Mouse (Mus musculus) hindbrain, embryonic 16.5 days (tissue): Measurements from ENCODE around the gene Zfp366. TPM values are rescaled to one million over a fixed set of nuclear protein-coding genes. Genes with fewer than 3 reads are reported as not detected.

Experiments
- ATAC-seq: fragments of 200-750 bp; cut with Nextera tagmentation; 2 replicates; pipeline ENCODE4 v1.8.0; 2017; ENCODE audit warnings: moderate TSS enrichment, moderate library complexity
- H3K27ac ChIP-seq: fragments of 300-500 bp; sonication (generic); 2 replicates; pipeline ENCODE4 v1.5.1; 2014; ENCODE audit warnings: low read depth, mild to moderate bottlenecking, control low read depth, low read length, moderate library complexity
- H3K27me3 ChIP-seq: fragments of 300-500 bp; sonication (generic); replicated peaks from 2 replicates; pipeline ENCODE4 v1.6.1; 2014; ENCODE audit warnings: low read length; ENCODE audit not compliant: control insufficient read depth, insufficient read depth
- H3K36me3 ChIP-seq: fragments of 300-500 bp; sonication (generic); 2 replicates; pipeline ENCODE4 v1.6.1; 2014; ENCODE audit warnings: mild to moderate bottlenecking, low read length, moderate library complexity, mixed read lengths; ENCODE audit not compliant: control insufficient read depth, insufficient read depth
- H3K4me1 ChIP-seq: fragments of 300-500 bp; sonication (generic); 2 replicates; pipeline ENCODE4 v1.6.1; 2014; ENCODE audit warnings: low read depth, low read length; ENCODE audit not compliant: control insufficient read depth, insufficient read depth
- H3K4me2 ChIP-seq: fragments of 300-500 bp; sonication (generic); 2 replicates; pipeline ENCODE4 v1.6.1; 2014; ENCODE audit warnings: mild to moderate bottlenecking, low read length, control low read depth, moderate library complexity
- H3K4me3 ChIP-seq: fragments of 300-500 bp; sonication (generic); 2 replicates; pipeline ENCODE4 v1.5.1; 2014; ENCODE audit warnings: mild to moderate bottlenecking, low read length, control low read depth, moderate library complexity
- H3K9ac ChIP-seq: fragments of 300-500 bp; sonication (generic); 2 replicates; pipeline ENCODE4 v1.6.1; 2014; ENCODE audit warnings: low read depth, mild to moderate bottlenecking, control low read depth, low read length, moderate library complexity
- H3K9me3 ChIP-seq: fragments of 300-500 bp; sonication (generic); 2 replicates; pipeline ENCODE4 v1.6.1; 2014; ENCODE audit warnings: mild to moderate bottlenecking, low read length, moderate library complexity; ENCODE audit not compliant: control insufficient read depth
- WGBS: fragments of 180-500 bp; shearing (Covaris S2); extraction: QIAGEN DNeasy Blood & Tissue Kit; methylation state at CpG from one replicate; pipeline ENCODE4 v1.1.7; 2014; 5-methylcytosine and 5-hydroxymethylcytosine counted together
- polyA plus RNA-seq: library from polyadenylated mRNA; unstranded; fragments of >200 nt; fragmentation: Nextera tagmentation; extraction: Ambion mirVana; gene quantifications from 2 replicates; pipeline ENCODE4 v1.2.1, GENCODE M21; 2015

The Zfp366 gene
- polyA plus RNA-seq, 1 experiment from 2014 or later = 1.0 TPM

- Histone ChIP-seq H3K9me3 (no peaks in the 10 kb centered on the region), H3K36me3 (no peaks in the 10 kb centered on the region), H3K27ac (no peak overlapping the region), H3K4me2 (no peak overlapping the region), H3K4me1 (no peaks in the 10 kb centered on the region), H3K9ac (no peak overlapping the region), H3K4me3 (no peak overlapping the region), H3K27me3 (no peaks in the 10 kb centered on the region)
- no peak for ATAC-seq
- 88% methylated on average over 6 of the region's 6 CpGs for whole genome bisulfite sequencing
These were observed 79.9 kb downstream of the Zfp366 start for GRCm38 (mm10) chr13:99264483-99264882.

DNA sequence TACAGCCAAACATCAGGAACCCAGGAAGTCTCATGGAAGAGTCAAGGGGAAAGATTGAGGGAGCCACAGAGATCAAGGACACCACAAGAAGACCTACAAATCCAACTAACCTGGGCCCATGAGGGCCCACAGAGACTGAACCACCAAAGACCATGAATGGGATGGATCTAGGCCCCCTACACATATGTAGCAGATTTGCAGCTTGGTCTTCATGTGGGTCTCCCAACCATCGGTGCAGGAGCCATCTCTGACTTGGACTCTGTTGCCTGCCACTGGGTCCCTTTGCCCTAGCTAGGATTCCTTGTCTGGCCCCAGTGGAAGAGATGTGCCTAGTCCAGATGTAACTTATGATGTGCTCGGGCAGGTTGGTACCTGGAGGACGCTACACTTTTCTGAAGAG lies 87.4 kb downstream of the Zfp366 start:
- Histone ChIP-seq H3K4me1 (no peaks in the 10 kb centered on the region), H3K4me2 (no peak overlapping the region), H3K9me3 (no peaks in the 10 kb centered on the region; the same call in 1 of the 2 replicates), H3K9ac (no peak overlapping the region), H3K27ac (no peak overlapping the region), H3K27me3 (no peaks in the 10 kb centered on the region), H3K36me3 (no peaks in the 10 kb centered on the region), H3K4me3 (no peak overlapping the region)
- WGBS = 97% methylated on average over 3 of the region's 3 CpGs
- ATAC-seq = no peak

GRCm38 (mm10) chr13:99277521-99277920 lies 92.9 kb downstream of the Zfp366 start:
- 97% methylated on average over 3 of the region's 3 CpGs for WGBS
- Histone ChIP-seq H3K9ac (no peak overlapping the region), H3K27me3 (no peaks in the 10 kb centered on the region), H3K9me3 (no peaks in the 10 kb centered on the region), H3K4me2 (no peak overlapping the region), H3K4me3 (no peak overlapping the region), H3K4me1 (no peaks in the 10 kb centered on the region), H3K36me3 (no peaks in the 10 kb centered on the region), H3K27ac (no peak overlapping the region)
- ATAC-seq = no peak

DNA sequence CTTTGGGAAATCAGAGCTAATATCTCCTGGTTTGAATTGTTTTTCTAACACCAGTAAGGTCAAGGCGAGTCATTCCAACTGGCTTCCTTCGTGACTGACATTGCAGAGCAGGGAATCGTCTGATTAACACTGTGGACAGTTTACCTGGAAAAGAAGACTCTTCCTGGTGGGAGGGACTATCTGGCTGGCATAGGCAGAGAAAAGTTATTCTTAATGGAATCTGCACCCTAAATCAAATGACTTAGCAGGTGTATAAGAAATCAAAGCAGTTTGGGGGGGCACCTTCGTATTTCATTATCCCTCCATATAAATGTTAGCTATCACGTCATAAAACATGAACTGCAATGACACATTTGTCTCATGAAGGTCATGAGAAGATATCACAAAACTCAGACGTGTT lies 93.9 kb downstream of the Zfp366 start:
- H3K4me2 ChIP-seq = no peak overlapping the region
- no peaks in the 10 kb centered on the region for H3K27me3 ChIP-seq
- no peaks in the 10 kb centered on the region for H3K36me3 ChIP-seq
- WGBS = 89% methylated on average over 6 of the region's 6 CpGs
- no peak for ATAC-seq
- no peak overlapping the region for H3K4me3 ChIP-seq
- no peak overlapping the region for H3K27ac ChIP-seq
- H3K9me3 ChIP-seq = no peaks in the 10 kb centered on the region
- 0 out of 2 replicates have a peak, but pooled peaks cover 5% of the 10 kb centered on the region for H3K4me1 ChIP-seq
- no peak overlapping the region for H3K9ac ChIP-seq

- no peak overlapping the region for H3K4me3 ChIP-seq
- no peaks in the 10 kb centered on the region for H3K27me3 ChIP-seq
- no peak overlapping the region for H3K4me2 ChIP-seq
- H3K27ac ChIP-seq = no peak overlapping the region
- H3K9me3 ChIP-seq = no peaks in the 10 kb centered on the region
- H3K9ac ChIP-seq = no peak overlapping the region
- no peaks in the 10 kb centered on the region for H3K36me3 ChIP-seq
- peaks cover 13% of the 10 kb centered on the region for H3K4me1 ChIP-seq
- 73% methylated on average over 10 of the region's 10 CpGs for WGBS
- ATAC-seq = no peak
These were observed 94.7 kb downstream of the Zfp366 start for GRCm38 (mm10) chr13:99279351-99279750.

DNA sequence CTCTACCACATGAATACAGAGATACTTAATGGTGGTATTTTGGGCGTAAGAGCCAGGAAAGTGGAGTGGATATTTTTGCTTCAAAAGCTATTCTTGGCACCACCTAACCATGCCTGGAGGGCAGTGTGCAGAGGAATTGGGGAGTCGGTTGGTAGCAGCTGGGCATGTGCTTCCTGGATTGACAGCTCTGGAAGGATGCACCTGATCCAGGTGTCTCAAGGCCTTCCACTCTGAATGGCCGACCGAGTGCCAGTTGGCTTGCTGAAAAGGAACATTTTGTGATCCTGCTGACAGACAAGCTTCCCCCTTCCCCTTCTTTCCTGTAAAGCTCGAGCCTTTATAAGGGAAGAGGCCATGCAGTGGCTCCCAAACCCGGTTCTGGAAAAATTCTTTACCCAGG lies 98.3 kb downstream of the Zfp366 start:
- H3K9me3 ChIP-seq = no peaks in the 10 kb centered on the region
- peak overlapping the region; percentile 81; the same call in 1 of the 2 replicates for H3K27ac ChIP-seq
- H3K27me3 ChIP-seq = no peaks in the 10 kb centered on the region
- H3K4me2 ChIP-seq = no peak overlapping the region
- 57% methylated on average over 6 of the region's 6 CpGs for WGBS
- ATAC-seq = no peak
- H3K9ac ChIP-seq = no peak overlapping the region
- no peaks in the 10 kb centered on the region for H3K36me3 ChIP-seq
- peaks cover 26% of the 10 kb centered on the region for H3K4me1 ChIP-seq
- H3K4me3 ChIP-seq = no peak overlapping the region

GRCm38 (mm10) chr13:99283916-99284315 lies 99.3 kb downstream of the Zfp366 start:
- Histone ChIP-seq H3K4me3 (no peak overlapping the region), H3K27ac (peak overlapping the region; percentile 81), H3K4me2 (peak overlapping the region; percentile 33), H3K36me3 (no peaks in the 10 kb centered on the region), H3K9ac (no peak overlapping the region), H3K4me1 (peaks cover 26% of the 10 kb centered on the region), H3K27me3 (no peaks in the 10 kb centered on the region), H3K9me3 (no peaks in the 10 kb centered on the region)
- 45% methylated on average over 12 of the region's 12 CpGs for WGBS
- ATAC-seq = peak; percentile 41

GRCm38 (mm10) chr13:99284400-99285160 lies 100.0 kb downstream of the Zfp366 start:
- Histone ChIP-seq H3K27me3 (no peaks in the 10 kb centered on the region), H3K36me3 (no peaks in the 10 kb centered on the region), H3K4me2 (peak overlapping the region; percentile 33), H3K9ac (no peak overlapping the region), H3K9me3 (no peaks in the 10 kb centered on the region), H3K27ac (peak overlapping the region; percentile 81), H3K4me1 (peaks cover 26% of the 10 kb centered on the region), H3K4me3 (no peak overlapping the region)
- peak; percentile 89 for ATAC-seq
- 32% methylated on average over 21 of the region's 21 CpGs for WGBS

GRCm38 (mm10) chr13:99285241-99285640 lies 100.6 kb downstream of the Zfp366 start:
- Histone ChIP-seq H3K36me3 (no peaks in the 10 kb centered on the region), H3K4me3 (no peak overlapping the region), H3K9me3 (no peaks in the 10 kb centered on the region), H3K4me1 (peaks cover 26% of the 10 kb centered on the region), H3K9ac (no peak overlapping the region), H3K27me3 (no peaks in the 10 kb centered on the region), H3K4me2 (no peak overlapping the region; the same call in 1 of the 2 replicates), H3K27ac (peak overlapping the region; percentile 81; the same call in 1 of the 2 replicates)
- no peak for ATAC-seq
- 46% methylated on average over 2 of the region's 2 CpGs for WGBS
